Mouse (Mus musculus): Measurements from ENCODE around the gene Ppm1g. TPM values are rescaled to one million over a fixed set of nuclear protein-coding genes. Genes with fewer than 3 reads are reported as not detected.
A peak's percentile ranks its signal among the peaks of the same experiment; 100 is the strongest.

Gene Ppm1g
- 10 to 100 TPM; 55.1 to 62.9 TPM for total RNA-seq (2021)
- long read RNA-seq, experiment 1, transcript Ppm1g-201 (10 exons, 2,307 nt), result major isoform, 40 of 47 reads
- long read RNA-seq, experiment 1, partial matches to known transcripts, result 2 of 47 reads
- long read RNA-seq, experiment 1, other reads (novel, unspliced or antisense), result 4 of 47 reads
- long read RNA-seq, experiment 2, transcript Ppm1g-201 (10 exons, 2,307 nt), result major isoform, 27 of 30 reads
- long read RNA-seq, experiment 2, partial matches to known transcripts, result 1 of 30 reads
- long read RNA-seq, experiment 2, other reads (novel, unspliced or antisense), result 2 of 30 reads

GRCm38 (mm10) chr5:31220448-31221303, at the start of gene Ppm1g:
Ppm1g (minus strand) TSS chr5:31220687.
- DNase-seq, result peak; percentile 98 to 99

- no peak for DNase-seq
These were observed 47.2 kb upstream of the Ppm1g start for GRCm38 (mm10) chr5:31267686-31268085.

- peak; percentile 35 to 39 for DNase-seq
These were observed 45.6 kb upstream of the Ppm1g start for GRCm38 (mm10) chr5:31266101-31266500.

GRCm38 (mm10) chr5:31257616-31258015, 37.1 kb upstream of the Ppm1g start:
- peak in 1 of 2 experiments; percentile 20 for DNase-seq

- DNase-seq, result no peak
These were observed 35.5 kb upstream of the Ppm1g start for GRCm38 (mm10) chr5:31255971-31256370.

GRCm38 (mm10) chr5:31255381-31255780, 34.9 kb upstream of the Ppm1g start:
- no peak for DNase-seq

- no peak for DNase-seq
These were observed 34.4 kb upstream of the Ppm1g start for GRCm38 (mm10) chr5:31254901-31255300.

- peak; percentile 62 to 81 for DNase-seq
These were observed 34.0 kb upstream of the Ppm1g start for GRCm38 (mm10) chr5:31254452-31254851.

GRCm38 (mm10) chr5:31253806-31254205, 33.3 kb upstream of the Ppm1g start:
- DNase-seq, result peak; percentile 17 to 21

- no peak for DNase-seq
These were observed 32.5 kb upstream of the Ppm1g start for GRCm38 (mm10) chr5:31252795-31253545.

- DNase-seq, result no peak
These were observed 31.7 kb upstream of the Ppm1g start for GRCm38 (mm10) chr5:31252151-31252550.

- peak in 1 of 2 experiments; percentile 20 for DNase-seq
These were observed 31.1 kb upstream of the Ppm1g start, which contains the start of gene Krtcap3 for GRCm38 (mm10) chr5:31251541-31252101. Krtcap3 (plus strand) TSS chr5:31251691.

- no peak for DNase-seq
These were observed 30.2 kb upstream of the Ppm1g start for GRCm38 (mm10) chr5:31250716-31251115.

GRCm38 (mm10) chr5:31242191-31242590, 21.7 kb upstream of the Ppm1g start:
- DNase-seq, result no peak

GRCm38 (mm10) chr5:31241522-31242034, 21.1 kb upstream of the Ppm1g start:
- DNase-seq, result no peak

GRCm38 (mm10) chr5:31240637-31241521, 20.4 kb upstream of the Ppm1g start, which contains the start of the genes Nrbp1 and Gm9970:
Nrbp1 (plus strand) TSS chr5:31240864.
Gm9970 (minus strand) TSS chr5:31241232.
- DNase-seq, result peak; percentile 95 to 98

- no peak for DNase-seq
These were observed 6.2 kb upstream of the Ppm1g start for GRCm38 (mm10) chr5:31226641-31227040.

GRCm38 (mm10) chr5:31222696-31223095, 2.2 kb upstream of the Ppm1g start:
- DNase-seq, result no peak

- peak in 1 of 2 experiments; percentile 20 for DNase-seq
These were observed 938 bp upstream of the Ppm1g start for GRCm38 (mm10) chr5:31221304-31221945.

GRCm38 (mm10) chr5:31219911-31220447, 508 bp downstream of the Ppm1g start:
- peak; percentile 51 to 64 for DNase-seq

Measured in heart, adult 18-20 months (tissue).